Mouse (Mus musculus) left cerebral cortex, postnatal 4 days (tissue): ENCODE results near the gene Trafd1. TPM values are rescaled to one million over a fixed set of nuclear protein-coding genes. Genes with fewer than 3 reads are reported as not detected.

Experiments used
- DNase-seq: peaks from one replicate; pipeline ENCODE4 v3.0.0-alpha.2; 2022
- intact Hi-C: fragments of 180-260 bp; cut with DNase I; formaldehyde crosslinking; loops from one replicate; pipeline ENCODE4 v1.15.1; 2025
- total RNA-seq, 2 experiments: library from RNA; stranded (reverse); gene quantifications; 2 replicates each; pipeline ENCODE4 v1.2.3; 2021

Trafd1 gene
- total RNA-seq = 100 to 1,000 TPM; 111 to 120 TPM

GRCm38 (mm10) chr5:121385461-121386119, at the start of gene Trafd1:
TSS of gene Trafd1 (minus strand) at chr5:121385632.
- DNase-seq = peak; percentile 96

GRCm38 (mm10) chr5:121428954-121429353, 43.5 kb upstream of the Trafd1 start:
- intact Hi-C loops = loop anchor here (10.0 kb wide), 1 partner anchor 124 kb away; no protein-coding TSS in a partner anchor
- no peak for DNase-seq

More at GRCm38 (mm10) chr5:121385461-121386119, at the start of gene Trafd1:
- intact Hi-C loops = no loop called here

GRCm38 (mm10) chr5:121423297-121423696, 37.9 kb upstream of the Trafd1 start:
- intact Hi-C loops = loop anchor here (10.0 kb wide), 1 partner anchor 118 kb away; no protein-coding TSS in a partner anchor
- DNase-seq = no peak

- intact Hi-C loops = loop anchor here (10.0 kb wide), 1 partner anchor 118 kb away; no protein-coding TSS in a partner anchor
- DNase-seq = no peak
Measured at GRCm38 (mm10) chr5:121422787-121423186, 37.4 kb upstream of the Trafd1 start.

GRCm38 (mm10) chr5:121420721-121421120, 35.3 kb upstream of the Trafd1 start:
- no peak for DNase-seq
- intact Hi-C loops = loop anchor here (10.0 kb wide), 1 partner anchor 116 kb away; no protein-coding TSS in a partner anchor

GRCm38 (mm10) chr5:121410975-121411374, 25.5 kb upstream of the Trafd1 start:
- intact Hi-C loops = no loop called here
- DNase-seq = no peak

- intact Hi-C loops = no loop called here
- DNase-seq = no peak
Measured at GRCm38 (mm10) chr5:121407856-121408255, 22.4 kb upstream of the Trafd1 start.

- no peak for DNase-seq
- intact Hi-C loops = no loop called here
Measured at GRCm38 (mm10) chr5:121400849-121401248, 15.4 kb upstream of the Trafd1 start.

- intact Hi-C loops = no loop called here
- DNase-seq = no peak
Measured at GRCm38 (mm10) chr5:121400064-121400463, 14.6 kb upstream of the Trafd1 start.

- intact Hi-C loops = no loop called here
- no peak for DNase-seq
Measured at GRCm38 (mm10) chr5:121399540-121399939, 14.1 kb upstream of the Trafd1 start.

GRCm38 (mm10) chr5:121398965-121399462, 13.6 kb upstream of the Trafd1 start:
- no peak for DNase-seq
- intact Hi-C loops = no loop called here

- intact Hi-C loops = no loop called here
- DNase-seq = peak; percentile 43
Measured at GRCm38 (mm10) chr5:121398146-121398964, 12.9 kb upstream of the Trafd1 start.

GRCm38 (mm10) chr5:121397187-121398145, 12.0 kb upstream of the Trafd1 start, which contains the start of gene Naa25:
TSS of gene Naa25 (plus strand) at chr5:121397936.
- intact Hi-C loops = no loop called here
- peak; percentile 98 for DNase-seq

- DNase-seq = no peak
- intact Hi-C loops = no loop called here
Measured at GRCm38 (mm10) chr5:121395621-121396020, 10.2 kb upstream of the Trafd1 start.

GRCm38 (mm10) chr5:121393402-121393801, 8.0 kb upstream of the Trafd1 start:
- intact Hi-C loops = no loop called here
- no peak for DNase-seq

- intact Hi-C loops = no loop called here
- peak; percentile 32 for DNase-seq
Measured at GRCm38 (mm10) chr5:121392667-121393380, 7.4 kb upstream of the Trafd1 start.

- intact Hi-C loops = no loop called here
- DNase-seq = no peak
Measured at GRCm38 (mm10) chr5:121389691-121390090, 4.3 kb upstream of the Trafd1 start.

GRCm38 (mm10) chr5:121389106-121389505, 3.7 kb upstream of the Trafd1 start:
- no peak for DNase-seq
- intact Hi-C loops = no loop called here

GRCm38 (mm10) chr5:121387126-121387525, 1.7 kb upstream of the Trafd1 start:
- no peak for DNase-seq
- intact Hi-C loops = no loop called here
